Mouse (Mus musculus): ENCODE measurements around the gene Tradd. TPM values are rescaled to one million over a fixed set of nuclear protein-coding genes. Genes with fewer than 3 reads are reported as not detected.
"Not testable (repeated sequence)": the region's sequence is repeated elsewhere in the genome, so short reads cannot be mapped to it uniquely, and the experiment has no call there.

The Tradd gene
- total RNA-seq, 2 experiments from 2014 or later: 9.4 to 10.1 TPM

DNA sequence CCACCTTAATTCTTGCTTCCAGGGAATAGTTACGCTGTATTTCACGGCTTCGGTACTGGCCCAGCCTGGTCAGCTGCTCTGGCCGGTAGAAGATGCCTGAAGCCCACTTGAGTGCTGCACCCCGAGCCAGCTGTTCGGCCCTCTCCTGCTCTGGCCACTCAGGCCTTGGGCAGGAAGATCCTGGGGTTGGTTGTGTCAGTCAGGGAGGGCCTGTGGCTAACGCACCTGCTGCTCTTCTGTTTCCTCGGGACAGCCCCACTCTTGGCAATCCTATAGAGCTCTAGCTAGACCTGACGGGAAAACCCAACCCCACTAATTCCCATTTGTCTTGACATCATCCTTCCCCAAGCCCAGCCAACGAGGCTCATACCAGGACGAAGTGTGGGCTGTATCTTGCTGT is 30.8 kb upstream of the Tradd start:
- DNase-seq: no peak

DNA sequence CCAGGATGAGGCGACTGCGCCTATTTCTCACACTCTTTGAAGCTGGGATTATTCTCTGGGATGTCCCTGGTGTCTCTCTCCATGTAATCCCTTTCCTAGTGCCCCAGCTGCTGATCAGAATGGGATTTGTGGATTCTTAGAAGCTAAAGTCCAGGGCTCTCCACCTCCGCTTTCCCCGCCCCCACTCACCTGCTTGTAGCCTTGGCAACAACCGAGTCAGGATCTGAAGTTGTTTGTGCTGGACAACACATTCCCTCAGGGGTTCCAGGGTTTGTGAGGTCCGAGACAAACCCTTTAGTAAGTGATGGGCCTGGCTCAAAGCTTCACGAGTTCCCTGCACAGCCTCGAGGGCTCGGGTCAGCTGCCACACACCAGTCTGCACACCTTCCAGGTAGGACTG is 30.4 kb upstream of the Tradd start:
- no peak for DNase-seq

DNA sequence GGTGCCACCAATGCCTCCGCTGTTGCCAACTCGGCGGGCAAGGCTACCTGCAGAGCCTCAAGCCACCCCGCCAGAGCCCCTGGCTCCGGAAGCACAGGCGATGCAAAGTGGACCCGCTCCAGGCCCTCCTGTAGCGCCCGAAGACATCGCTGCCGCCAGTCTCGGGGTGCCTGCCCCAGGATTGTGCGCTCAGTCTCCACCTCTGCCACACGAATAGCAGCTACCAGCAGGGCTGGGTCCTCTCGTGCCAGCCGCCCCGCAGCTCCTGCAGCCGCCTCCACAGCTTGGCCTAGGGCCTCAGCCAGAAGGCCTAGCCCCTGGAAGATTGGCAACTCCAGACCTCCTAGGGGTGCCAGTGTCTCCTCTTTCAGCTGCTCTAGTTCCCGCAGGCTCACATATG is 29.0 kb upstream of the Tradd start:
- DNase-seq: no peak

DNA sequence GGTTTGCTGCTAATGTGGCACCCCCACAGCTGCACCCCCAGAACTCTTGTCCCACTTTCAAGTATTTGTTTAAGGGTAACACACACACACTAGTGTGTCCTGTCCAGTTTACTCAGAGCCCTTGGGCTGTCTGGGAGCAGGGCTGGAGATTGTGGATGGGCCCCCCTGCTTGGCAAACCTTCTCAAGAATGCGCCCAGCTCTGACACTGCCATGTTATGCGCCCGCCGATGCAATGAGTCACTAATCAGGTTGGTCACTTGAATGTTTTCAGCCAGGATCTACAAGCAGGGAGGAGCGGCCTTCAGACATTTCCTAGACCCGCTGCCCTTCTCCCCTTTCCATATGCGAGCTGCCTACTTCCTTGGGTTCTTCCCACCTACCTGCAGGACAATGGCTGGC is 28.1 kb upstream of the Tradd start:
- no peak for DNase-seq

DNA sequence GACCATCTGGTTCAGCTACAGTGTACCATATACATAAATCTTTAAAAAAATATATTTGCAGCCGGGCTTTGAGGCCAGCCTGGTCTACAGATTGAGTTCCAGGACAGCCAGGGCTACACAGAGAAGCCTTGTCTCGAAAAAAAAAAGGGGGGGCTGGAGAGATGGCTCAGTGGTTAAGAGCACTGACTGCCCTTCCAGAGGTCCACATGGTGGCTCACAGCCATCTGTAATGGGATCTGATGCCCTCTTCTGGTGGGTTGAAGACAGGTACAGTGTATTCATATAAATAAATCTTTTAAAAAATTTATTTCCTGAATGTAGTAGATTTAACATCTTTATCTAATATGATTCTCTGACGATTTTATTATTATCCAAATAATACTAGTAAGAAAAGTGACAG is 27.4 kb upstream of the Tradd start:
- DNase-seq: not testable (repeated sequence)

DNA sequence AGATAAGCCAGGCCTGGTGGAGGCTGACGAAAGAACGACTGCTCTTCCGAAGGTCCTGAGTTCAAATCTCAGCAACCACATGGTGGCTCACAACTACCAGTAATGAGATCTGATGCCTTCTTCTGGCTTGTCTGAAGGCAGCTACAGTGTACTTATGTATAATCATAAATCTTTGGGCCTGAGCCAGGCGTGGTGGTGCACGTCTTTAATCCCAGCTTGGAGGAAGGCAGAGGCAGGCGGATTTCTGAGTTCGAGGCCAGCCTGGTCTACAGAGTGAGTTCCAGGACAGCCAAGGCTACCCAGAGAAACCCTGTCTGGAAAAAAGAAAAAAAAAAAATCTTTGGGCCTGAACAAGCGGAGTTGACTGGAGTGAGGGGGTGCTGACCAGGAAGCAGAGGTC is 27.0 kb upstream of the Tradd start:
- not testable (repeated sequence) for DNase-seq

DNA sequence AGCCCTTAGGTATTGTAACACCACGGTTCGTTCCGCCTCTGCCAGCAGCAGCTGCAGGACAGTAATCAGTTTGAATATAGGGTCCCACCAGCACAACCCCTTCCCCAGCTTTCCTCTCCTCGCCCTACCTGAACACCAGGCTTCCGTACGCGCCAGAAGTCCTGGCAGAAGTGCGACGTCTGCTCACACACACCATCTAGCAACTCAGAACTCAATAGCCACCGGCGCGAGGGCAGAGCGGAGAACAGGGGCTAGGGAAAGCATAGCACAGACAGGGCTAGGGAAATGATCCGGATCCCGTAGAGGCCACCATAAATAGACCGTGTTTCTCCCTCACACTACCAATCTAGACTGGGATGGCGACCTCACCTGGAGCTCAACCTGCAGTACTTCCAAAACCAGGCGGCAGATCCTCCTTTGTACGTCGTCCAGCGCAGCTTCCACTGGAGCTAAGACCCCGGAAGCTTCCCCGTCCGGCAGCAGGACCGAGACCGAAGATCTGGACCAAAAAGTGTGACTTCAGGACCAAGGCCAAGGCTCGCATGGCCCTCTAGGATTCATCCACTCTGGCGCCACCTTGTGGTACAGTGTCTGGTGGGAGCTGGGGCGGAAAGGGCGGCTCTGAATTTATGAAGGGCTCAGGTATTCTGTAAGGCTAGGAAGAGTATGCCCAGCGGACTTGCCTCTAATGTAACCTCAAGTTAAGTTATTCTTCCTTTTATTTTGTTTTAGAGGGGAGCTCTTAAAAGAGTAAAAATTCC is 26.3 kb upstream of the Tradd start:
- peak; percentile 97 for DNase-seq

DNA sequence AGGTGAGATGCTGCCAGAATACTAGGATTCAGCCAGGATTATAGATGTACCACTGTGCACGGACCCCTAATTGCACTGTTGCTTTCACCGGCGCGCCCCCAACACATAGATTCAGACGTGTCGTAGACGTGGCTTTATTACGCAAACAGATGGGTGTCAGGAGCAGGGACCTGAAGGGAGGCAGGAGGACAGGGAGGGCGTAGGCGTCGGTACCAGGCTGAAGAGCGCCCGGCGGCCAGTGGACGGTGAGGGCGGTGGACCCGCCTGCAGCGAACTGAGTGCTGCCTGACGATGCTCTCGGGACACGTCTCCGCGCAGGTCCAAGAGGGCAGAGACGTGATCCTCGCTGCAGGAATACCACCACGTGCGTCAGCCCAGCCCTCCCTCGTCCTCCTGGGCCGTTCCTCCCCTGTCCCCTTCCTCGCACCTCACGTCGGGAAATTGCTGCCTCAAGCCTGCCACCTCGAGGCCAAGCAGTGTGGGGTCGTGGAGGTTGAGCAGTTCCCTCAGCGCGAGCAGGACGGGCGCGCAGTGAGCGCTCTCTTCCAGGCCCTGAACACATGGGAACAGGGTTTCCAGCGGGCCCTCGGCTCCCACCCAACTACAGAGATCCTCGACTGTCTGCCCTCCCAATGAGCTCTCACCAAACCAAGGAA is 25.5 kb upstream of the Tradd start, which contains the start of gene 4931428F04Rik:
4931428F04Rik (minus strand) TSS at position 60 of the 656 bp plus-strand sequence.
- DNase-seq: peak; percentile 62

DNA sequence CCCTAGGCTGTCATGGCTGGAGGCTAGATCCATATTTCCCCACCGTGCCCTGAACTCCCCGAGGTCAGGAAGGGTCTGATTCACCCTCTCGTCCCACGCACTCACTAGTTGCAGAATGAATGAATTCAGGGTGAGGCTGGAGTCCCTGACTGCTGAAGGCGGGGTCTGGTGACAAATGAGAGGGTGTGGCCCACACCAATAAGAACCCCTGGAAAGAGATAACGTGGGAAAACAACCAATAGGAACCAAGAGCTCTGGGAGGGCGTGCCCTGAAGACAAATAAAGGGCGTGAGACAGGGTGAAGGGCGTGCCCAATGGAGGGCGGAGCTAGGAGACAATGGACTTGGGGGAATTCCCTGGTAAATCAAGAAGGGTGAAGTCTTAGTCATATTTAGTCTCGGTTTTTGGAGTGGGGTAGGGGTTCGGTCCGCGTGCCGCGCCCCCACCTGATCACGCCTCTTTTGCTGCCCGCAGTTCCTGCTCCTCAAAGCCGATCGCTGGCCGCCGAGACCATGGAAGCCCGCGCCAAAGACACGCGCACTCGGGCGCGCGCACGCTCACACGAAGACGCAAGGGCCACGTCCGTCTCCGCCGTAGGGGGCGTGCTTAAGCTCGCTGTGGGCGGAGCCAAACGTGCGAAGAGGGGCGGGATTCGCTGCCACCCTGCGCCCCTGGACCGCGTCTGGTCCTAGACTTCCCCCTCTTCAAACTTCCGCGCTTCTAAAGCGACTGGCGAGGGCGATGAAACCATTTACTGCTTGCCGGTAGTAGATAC is 24.7 kb upstream of the Tradd start:
- peak; percentile 94 for DNase-seq

DNA sequence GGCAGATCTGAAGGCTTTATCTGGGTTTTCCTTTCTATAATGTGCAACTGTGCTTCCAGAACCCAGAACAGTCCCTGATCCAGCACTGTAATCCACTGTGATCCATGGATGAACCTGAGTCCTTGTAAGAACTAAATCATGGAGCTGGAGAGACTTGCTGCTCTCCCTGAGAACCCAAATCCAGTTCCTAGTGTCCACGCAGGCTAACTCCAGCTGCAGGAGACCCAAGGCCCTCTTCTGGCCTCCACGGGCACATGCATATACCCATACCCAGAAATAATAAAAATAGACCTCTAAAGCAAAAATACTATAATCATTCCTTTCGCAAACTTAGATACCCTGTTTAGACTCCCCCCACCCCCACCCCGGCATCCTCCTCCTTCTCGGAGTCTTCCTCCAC is 23.8 kb upstream of the Tradd start:
- DNase-seq: no peak

DNA sequence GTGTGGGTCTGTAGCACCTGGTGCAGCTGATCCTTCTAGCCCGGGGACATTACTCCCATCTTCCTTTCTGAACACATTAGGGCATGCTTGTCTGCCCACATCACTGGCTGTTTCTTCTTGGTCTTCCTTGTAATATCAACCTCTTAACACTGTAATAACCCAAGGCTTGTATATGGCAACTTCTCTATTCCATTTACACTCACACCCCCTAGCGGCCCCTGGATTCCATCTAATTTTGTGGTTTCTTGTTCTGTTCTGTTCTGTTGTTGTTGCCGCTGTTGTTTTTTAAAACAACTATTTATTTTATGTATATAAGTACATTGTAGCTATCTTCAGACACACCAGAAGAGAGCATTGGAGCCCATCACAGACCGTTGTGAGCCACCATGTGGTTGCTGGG is 22.5 kb upstream of the Tradd start:
- DNase-seq: no peak

DNA sequence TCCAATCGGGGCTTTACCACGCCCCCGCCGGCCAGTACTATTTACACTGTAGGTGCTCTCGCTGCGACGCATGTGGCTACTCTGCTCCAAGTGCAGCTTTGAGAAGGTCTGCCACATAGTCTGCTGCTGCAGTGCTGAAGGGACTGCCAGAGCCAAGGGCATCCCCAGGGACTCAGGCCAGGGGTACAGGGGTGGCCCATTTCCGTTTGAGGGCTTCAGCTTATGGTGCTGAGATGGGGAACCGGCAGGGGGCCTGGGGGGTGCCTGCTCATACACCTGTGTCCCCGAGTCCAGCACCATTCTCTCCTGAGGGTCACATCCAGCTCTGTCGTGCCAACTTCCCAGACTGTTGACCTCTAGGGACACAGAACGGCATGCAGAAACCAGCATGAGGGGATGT is 21.1 kb upstream of the Tradd start:
- DNase-seq: no peak

DNA sequence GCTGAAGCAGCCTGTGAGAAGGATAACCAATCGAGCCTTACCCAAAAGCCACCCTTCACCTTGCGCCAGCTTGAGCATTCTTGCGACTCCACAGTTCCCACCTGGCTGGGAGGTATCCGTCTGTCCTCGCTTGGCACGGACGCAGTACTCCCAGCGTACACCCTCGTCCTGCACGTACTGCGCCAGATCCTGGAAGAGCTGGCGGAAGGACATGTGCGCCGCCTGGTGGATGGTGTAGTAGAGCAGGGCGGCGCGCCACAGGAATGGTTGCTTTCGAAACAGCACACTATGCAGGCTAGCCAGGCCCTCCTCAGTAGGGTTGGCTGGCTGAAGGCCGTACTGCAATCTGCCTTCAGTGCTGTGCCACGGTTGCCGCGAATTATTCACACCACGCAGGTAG is 18.7 kb upstream of the Tradd start:
- DNase-seq: peak; percentile 58

DNA sequence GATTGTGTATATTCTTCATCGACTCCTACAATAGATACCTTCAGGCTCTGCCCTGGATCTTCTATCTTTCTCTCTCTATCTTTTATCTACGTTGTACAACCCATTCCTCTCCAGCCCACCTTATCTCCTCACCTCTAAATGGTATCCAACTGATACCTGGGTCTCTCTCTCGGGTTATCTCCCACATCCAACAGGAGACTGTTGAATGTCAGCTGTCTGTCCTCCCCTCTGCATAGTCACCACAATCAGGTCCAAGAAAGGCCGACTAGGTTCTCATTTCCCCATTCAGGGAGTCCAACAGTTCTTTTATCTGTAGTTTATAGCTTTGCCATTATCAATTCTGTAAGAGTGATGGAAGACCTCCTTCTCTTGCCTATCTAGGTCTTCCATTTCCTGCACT is 17.8 kb upstream of the Tradd start:
- no peak for DNase-seq

DNA sequence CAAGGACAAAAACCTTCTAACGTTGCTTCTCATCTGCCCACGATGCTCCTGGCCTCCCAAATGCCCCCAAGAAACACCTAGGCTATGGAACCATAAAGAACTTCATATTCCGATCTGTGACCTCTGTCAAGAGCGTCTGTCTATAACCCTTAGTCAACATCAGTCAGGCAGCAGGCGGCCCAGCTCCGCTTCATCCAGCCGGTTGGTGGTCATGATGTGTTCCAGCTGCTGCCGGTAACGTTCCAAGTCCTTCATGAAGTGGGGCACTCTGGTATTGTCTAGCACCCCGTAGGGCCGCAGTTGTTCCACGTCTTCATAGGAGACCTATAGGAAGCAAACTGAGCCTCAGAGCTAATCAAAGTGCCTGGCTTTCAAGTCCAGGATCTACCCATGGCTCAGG is 17.4 kb upstream of the Tradd start:
- DNase-seq: no peak

DNA sequence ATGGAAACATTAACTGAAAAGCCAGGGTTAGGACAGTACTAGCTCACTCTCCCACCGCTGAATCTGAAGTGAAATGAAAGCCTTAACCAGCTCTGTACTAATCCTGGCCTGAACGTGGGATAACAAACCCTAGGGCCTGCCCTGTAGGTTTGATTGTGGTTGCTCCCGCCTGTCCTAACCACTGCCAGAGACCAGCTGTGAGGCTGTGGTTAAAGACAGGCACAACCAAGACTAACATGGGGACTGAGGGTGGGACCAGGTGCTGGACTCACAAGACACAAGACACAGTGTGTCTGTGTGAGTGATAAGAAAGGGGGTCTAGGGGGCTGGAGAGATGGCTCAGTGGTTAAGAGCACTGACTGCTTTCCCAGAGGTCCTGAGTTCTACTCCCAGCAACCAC is 16.2 kb upstream of the Tradd start:
- DNase-seq: no peak

DNA sequence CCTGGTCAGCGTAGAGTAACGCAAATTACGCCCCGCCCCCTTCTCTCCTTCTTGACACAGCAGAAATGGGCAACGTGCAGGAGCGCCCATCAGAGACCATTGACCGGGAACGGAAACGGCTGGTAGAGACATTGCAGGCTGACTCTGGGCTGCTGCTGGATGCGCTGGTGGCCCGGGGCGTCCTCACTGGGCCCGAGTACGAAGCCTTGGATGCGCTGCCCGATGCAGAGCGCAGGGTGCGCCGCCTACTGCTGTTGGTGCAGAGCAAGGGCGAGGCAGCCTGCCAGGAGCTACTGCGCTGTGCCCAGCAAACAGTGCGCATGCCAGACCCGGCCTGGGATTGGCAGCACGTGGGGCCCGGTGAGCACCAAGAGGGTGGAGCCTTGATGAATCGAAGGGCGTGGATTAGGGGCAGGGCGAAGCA is 14.5 kb upstream of the Tradd start:
- DNase-seq: peak; percentile 88

DNA sequence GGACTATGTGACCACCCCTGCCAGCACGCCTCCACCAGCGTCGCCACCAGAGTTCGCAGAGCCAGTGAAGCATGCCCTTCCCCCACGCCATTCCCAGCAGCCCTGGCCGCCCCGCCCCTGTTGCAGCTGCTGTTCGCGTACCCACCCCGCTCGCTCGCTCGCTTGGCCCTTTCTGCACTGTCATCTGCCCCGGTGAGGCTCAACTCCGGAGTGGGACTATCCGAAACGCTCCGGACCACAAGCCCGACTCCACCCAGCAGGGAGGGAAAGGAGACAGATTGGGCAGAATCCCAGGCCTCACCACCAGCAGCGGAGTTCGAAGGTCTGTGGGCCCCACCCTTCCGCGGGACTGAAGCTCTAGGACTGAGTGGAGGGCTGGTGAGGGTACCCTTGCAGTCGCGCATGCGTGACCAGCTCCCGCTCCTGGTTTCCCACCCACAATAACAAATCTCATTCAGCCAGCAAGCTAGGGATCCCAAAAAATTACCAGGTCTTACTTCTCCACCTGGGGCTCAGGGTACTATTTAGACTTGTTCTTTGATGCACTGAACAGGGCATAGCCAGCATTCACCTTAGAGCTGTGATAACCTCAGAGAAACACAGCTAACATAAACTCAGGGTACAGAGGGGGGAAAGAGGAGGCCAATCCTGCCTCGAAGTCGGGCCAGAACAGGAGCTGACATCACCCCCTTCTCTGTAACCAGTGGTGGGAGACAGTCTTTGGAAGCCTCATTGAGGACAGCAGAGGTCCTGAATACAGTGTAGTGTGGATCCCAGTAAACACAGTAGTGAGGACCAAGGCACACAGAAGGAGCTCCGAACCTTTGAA is 12.1 kb upstream of the Tradd start:
- DNase-seq: peak; percentile 72

DNA sequence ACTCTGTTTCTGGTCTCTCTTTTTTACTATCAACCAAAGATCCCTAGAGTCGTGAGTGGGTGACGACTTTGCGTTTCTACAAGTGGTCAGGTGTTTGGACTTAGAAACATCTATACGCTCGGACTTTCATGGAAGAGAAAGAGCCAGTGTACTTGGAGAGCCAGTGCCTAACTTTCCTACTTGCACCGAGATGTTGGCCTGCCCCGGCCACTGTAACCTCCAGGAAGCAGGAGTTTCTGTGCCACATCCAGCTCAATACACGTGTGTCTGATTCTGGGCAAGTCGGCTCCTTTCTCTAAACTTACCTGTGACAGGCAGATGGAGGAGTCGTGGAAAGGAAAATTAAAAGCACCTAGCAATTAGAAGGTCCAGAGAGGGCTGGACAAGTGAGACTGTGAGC is 11.4 kb upstream of the Tradd start, which contains the start of gene Nol3:
Nol3 (plus strand) TSS at position 301 of the 400 bp plus-strand sequence.
- DNase-seq: no peak

DNA sequence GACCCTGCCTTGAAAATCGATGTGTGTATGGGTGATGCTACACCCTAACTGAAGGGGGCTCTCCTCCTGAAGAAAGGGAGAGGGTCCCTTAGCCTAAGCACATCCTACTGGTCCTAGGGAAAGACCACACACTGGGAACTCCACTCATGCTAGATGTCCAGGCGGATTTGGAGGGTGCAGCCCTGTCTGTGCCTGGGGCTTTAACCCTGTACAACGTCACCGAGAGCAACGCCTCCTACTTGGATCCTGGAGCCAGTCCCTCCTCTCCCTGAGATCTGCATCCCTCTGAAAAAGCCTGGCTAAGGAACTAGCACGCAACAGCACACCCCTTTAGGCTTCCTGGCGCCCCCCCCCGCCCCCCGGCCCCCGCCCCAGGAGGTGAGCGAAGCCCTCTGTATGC is 11.0 kb upstream of the Tradd start:
- no peak for DNase-seq

DNA sequence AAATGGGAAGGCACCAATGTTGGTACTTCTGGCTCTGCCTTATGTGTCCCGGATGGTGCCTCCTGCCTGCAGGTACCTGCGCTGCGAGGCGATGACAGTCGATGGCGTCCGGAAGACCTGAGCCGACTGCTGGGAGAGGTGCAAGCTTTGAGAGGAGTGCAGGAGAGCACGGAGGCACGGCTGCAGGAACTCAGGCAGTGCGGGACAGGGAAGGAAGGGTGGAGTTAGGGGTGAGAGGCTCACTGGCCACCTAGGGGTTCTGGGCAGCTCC is 6.4 kb upstream of the Tradd start:
- DNase-seq: no peak

DNA sequence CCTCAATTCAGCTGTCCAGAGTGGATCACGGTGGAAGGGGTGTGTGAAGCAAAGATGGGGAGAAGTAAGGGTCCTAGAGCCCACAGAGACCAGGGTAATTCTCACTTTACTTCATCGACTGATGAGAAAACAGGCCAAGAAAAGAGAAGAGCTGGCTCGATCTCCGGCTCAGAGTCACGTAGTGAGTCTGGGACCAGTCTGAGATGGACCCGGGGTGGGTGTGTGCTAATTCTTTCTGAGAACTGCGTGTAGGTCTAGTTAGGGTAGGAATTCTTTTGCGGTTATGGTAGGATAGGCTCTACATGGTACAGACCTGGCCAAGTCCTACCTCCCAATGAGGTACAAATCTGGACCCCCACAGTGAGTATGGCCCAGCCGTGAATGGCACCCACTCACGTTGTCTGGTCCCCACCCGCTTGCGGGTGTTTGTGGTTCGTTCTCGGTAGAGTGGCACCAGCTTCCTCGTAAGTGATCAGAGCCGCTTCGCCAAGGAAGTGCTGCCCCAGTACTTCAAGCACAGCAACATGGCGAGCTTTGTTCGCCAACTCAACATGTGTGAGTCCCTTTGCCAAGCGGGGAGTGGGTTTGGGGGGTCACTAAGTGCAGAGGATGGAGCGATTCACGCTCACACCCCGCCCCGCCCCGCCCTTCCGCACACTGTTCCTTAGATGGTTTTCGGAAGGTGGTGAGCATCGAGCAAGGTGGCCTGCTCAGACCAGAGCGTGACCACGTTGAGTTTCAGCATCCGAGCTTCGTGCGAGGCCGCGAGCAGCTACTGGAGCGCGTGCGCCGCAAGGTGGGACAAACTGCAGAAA is 5.9 kb upstream of the Tradd start:
- DNase-seq: no peak

Measured in heart, postnatal 4 days (tissue).